Mouse (Mus musculus) midbrain, postnatal 0 days (tissue): Measurements from ENCODE around the gene Fam114a1. TPM values are rescaled to one million over a fixed set of nuclear protein-coding genes. Genes with fewer than 3 reads are reported as not detected.

Experiments
- ATAC-seq: fragments of 200-750 bp; cut with Nextera tagmentation; 2 replicates; pipeline ENCODE4 v1.8.0; 2017; ENCODE audit warnings: moderate number of reproducible peaks, mild to moderate bottlenecking, moderate TSS enrichment, moderate library complexity; ENCODE audit not compliant: low FRiP score
- DNase-seq: peaks from one replicate; pipeline ENCODE4 v3.0.0-alpha.2; 2015; ENCODE audit warnings: low spot score
- H3K27ac ChIP-seq: fragments of 300-500 bp; sonication (generic); 2 replicates; pipeline ENCODE4 v1.5.1; 2014; ENCODE audit warnings: low read depth, mild to moderate bottlenecking, low read length, mixed read lengths
- H3K27me3 ChIP-seq: fragments of 300-500 bp; sonication (generic); 2 replicates; pipeline ENCODE4 v1.6.1; 2014; ENCODE audit warnings: low read length, control low read depth, mixed read lengths; ENCODE audit not compliant: insufficient read depth
- H3K36me3 ChIP-seq: fragments of 300-500 bp; sonication (generic); 2 replicates; pipeline ENCODE4 v1.6.1; 2014; ENCODE audit warnings: low read length, control low read depth, mixed read lengths; ENCODE audit not compliant: insufficient read depth
- H3K4me1 ChIP-seq: fragments of 300-500 bp; sonication (generic); 2 replicates; pipeline ENCODE4 v1.6.1; 2014; ENCODE audit warnings: mild to moderate bottlenecking, control low read depth, antibody characterized with exemption, low read length, mixed read lengths; ENCODE audit not compliant: insufficient read depth
- H3K4me2 ChIP-seq: fragments of 300-500 bp; sonication (generic); 2 replicates; pipeline ENCODE4 v1.6.1; 2014; ENCODE audit warnings: low read depth, mild to moderate bottlenecking, low read length, mixed read lengths; ENCODE audit not compliant: poor library complexity, severe bottlenecking
- H3K4me3 ChIP-seq: fragments of 300-500 bp; sonication (generic); 2 replicates; pipeline ENCODE4 v1.5.1; 2014; ENCODE audit warnings: low read depth, mild to moderate bottlenecking, low read length, moderate library complexity
- H3K9ac ChIP-seq: fragments of 300-500 bp; sonication (generic); replicated peaks from 2 replicates; pipeline ENCODE4 v1.6.1; 2014; ENCODE audit warnings: mild to moderate bottlenecking, low read length, moderate library complexity, mixed read lengths; ENCODE audit not compliant: poor library complexity, severe bottlenecking
- H3K9me3 ChIP-seq: fragments of 300-500 bp; sonication (generic); 2 replicates; pipeline ENCODE4 v1.6.1; 2016; ENCODE audit warnings: low read length, control low read depth
- CTCF ChIP-seq: IDR thresholded peaks from 2 replicates; pipeline ENCODE4 v1.5.1; 2016; ENCODE audit warnings: antibody characterized with exemption, mild to moderate bottlenecking
- WGBS: fragments of 180-500 bp; shearing (Covaris S2); extraction: QIAGEN DNeasy Blood & Tissue Kit; methylation state at CpG from one replicate; pipeline ENCODE4 v1.1.7; 2014; 5-methylcytosine and 5-hydroxymethylcytosine counted together
- polyA plus RNA-seq: library from polyadenylated mRNA; unstranded; fragments of >200 nt; fragmentation: Nextera tagmentation; extraction: Ambion mirVana; gene quantifications from 2 replicates; pipeline ENCODE4 v1.2.1, GENCODE M21; 2015
- total RNA-seq: library from RNA; depleted of rRNA; stranded (reverse); fragments of >200 nt; gene quantifications from 2 replicates; pipeline ENCODE4 v1.2.3, GENCODE M21; 2014

Fam114a1 gene
- total and polyA plus RNA-seq, 2 experiments from 2014 or later = 2.5 to 5.0 TPM

GRCm38 (mm10) chr5:64968961-64969860, 660 bp upstream of the Fam114a1 start:
- Histone ChIP-seq H3K4me1 (no peaks in the 10 kb centered on the region), H3K27me3 (peaks cover 18% of the 10 kb centered on the region), H3K9me3 (no peaks in the 10 kb centered on the region), H3K27ac (no peak overlapping the region), H3K4me2 (peak overlapping the region; percentile 97), H3K36me3 (no peaks in the 10 kb centered on the region), H3K4me3 (peak overlapping the region; percentile 58), H3K9ac (peak overlapping the region; percentile 46; the same call in 1 of the 2 replicates)
- ATAC-seq = no peak
- TF ChIP-seq CTCF = no peak
- no peak for DNase-seq
- WGBS = 8% methylated on average over 14 of the region's 14 CpGs

GRCm38 (mm10) chr5:64975121-64975520, 5.2 kb downstream of the Fam114a1 start:
- H3K4me1 ChIP-seq = no peaks in the 10 kb centered on the region
- H3K27ac ChIP-seq = no peak overlapping the region
- H3K36me3 ChIP-seq = no peaks in the 10 kb centered on the region
- DNase-seq (no peak), ATAC-seq (no peak)
- H3K9ac ChIP-seq = no peak overlapping the region
- no peaks in the 10 kb centered on the region for H3K9me3 ChIP-seq
- peaks cover 5% of the 10 kb centered on the region for H3K27me3 ChIP-seq
- TF ChIP-seq CTCF = no peak
- H3K4me2 ChIP-seq = no peak overlapping the region
- 90% methylated on average over 5 of the region's 5 CpGs for WGBS
- H3K4me3 ChIP-seq = no peak overlapping the region

GRCm38 (mm10) chr5:64977128-64977527, 7.3 kb downstream of the Fam114a1 start:
- Histone ChIP-seq H3K27me3 (no peaks in the 10 kb centered on the region), H3K4me1 (no peaks in the 10 kb centered on the region), H3K36me3 (no peaks in the 10 kb centered on the region), H3K9ac (no peak overlapping the region), H3K4me3 (no peak overlapping the region), H3K27ac (no peak overlapping the region), H3K4me2 (no peak overlapping the region), H3K9me3 (no peaks in the 10 kb centered on the region)
- WGBS = 62% methylated on average over 8 of the region's 8 CpGs
- TF ChIP-seq CTCF = no peak
- no peak for DNase-seq
- ATAC-seq = 0 out of 2 replicates have a peak, but pooled peaks have one; percentile 31

DNA sequence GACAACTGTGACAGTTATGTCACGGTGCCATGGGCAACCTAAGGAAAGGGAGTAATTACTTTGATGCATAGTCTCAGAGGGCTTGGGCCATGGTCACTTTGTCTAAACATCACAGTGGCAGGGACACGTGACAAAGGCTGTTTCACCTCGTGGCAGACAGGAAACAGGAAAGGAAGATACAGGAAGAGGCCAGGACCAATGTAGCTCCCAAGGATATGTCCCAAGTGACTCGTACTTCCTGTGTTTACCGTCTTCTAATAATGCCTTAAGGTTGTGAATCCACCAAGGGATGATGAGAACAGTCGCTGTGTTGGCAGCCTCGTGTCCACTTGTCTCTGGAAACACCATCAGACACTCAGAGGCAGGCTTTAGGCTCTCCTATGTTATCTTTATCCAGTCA, 16.1 kb downstream of the Fam114a1 start:
- Histone ChIP-seq H3K27me3 (no peaks in the 10 kb centered on the region), H3K27ac (no peak overlapping the region), H3K9me3 (no peaks in the 10 kb centered on the region), H3K4me2 (no peak overlapping the region), H3K4me3 (no peak overlapping the region), H3K36me3 (no peaks in the 10 kb centered on the region), H3K4me1 (no peaks in the 10 kb centered on the region), H3K9ac (no peak overlapping the region)
- no peak for TF ChIP-seq CTCF
- 83% methylated on average over 7 of the region's 7 CpGs for WGBS
- DNase-seq (no peak), ATAC-seq (no peak)

DNA sequence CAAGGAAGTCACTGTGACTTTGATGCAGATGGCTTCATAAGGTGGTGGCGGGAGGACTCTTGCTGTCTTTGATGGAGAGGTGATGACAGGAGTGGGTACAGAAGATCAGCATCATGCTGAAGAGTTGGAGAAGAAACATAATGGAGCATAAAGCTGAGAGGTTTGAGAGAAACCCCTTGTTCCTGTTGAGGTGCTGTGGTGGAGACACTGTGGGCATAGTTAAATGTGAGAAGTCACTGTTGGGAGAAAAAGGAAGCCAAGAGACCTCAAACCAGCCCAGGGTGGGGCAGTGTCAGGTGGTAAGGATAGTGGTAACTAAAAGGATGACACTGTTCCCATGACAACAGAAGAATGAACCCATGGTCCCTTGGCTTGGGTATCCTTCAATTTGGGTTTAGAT, 20.1 kb downstream of the Fam114a1 start:
- ATAC-seq = no peak
- no peak for TF ChIP-seq CTCF

GRCm38 (mm10) chr5:64992540-64992939, 22.7 kb downstream of the Fam114a1 start:
- WGBS = 44% methylated on average over 8 of the region's 8 CpGs
- Histone ChIP-seq H3K4me3 (no peak overlapping the region), H3K4me1 (no peaks in the 10 kb centered on the region), H3K9me3 (no peaks in the 10 kb centered on the region), H3K27ac (no peak overlapping the region), H3K27me3 (no peaks in the 10 kb centered on the region), H3K4me2 (no peak overlapping the region), H3K9ac (no peak overlapping the region), H3K36me3 (no peaks in the 10 kb centered on the region)
- TF ChIP-seq CTCF = peak; percentile 55
- DNase-seq (peak; percentile 19), ATAC-seq (no peak)

More for the DNA sequence above, 20.1 kb downstream of the Fam114a1 start:
- whole genome bisulfite sequencing = 93% methylated on average over 1 of the region's 1 CpGs
- Histone ChIP-seq H3K4me2 (no peak overlapping the region), H3K9me3 (no peaks in the 10 kb centered on the region), H3K9ac (no peak overlapping the region), H3K27ac (no peak overlapping the region), H3K4me1 (no peaks in the 10 kb centered on the region), H3K4me3 (no peak overlapping the region), H3K27me3 (no peaks in the 10 kb centered on the region), H3K36me3 (no peaks in the 10 kb centered on the region)
- no peak for DNase-seq
